Mouse (Mus musculus): ENCODE results near the gene Irf1. TPM values are rescaled to one million over a fixed set of nuclear protein-coding genes. Genes with fewer than 3 reads are reported as not detected.

Gene Irf1
- polyA plus RNA-seq, 2 experiments from 2014 or later, result 310 to 397 TPM

DNA sequence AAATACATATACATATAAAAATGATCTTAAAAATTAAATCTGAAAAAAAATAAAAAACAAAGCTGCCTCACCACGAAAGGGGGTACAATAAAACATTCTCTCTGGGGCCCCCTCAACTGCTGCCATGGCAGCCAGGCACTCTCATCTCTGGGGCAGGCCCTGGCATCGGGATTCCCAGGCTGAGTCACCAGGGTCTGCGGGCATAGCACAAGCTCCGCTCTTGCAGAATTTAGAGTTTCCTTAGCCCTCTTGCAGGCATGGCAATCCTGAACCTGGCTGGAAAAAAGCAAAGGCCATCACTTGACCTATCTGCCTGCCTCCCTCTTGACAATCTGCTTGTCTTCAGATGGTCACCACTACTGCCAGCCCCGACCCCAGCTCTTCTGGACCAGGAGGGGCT lies 8.5 kb upstream of the Irf1 start:
- ATAC-seq, result no peak

DNA sequence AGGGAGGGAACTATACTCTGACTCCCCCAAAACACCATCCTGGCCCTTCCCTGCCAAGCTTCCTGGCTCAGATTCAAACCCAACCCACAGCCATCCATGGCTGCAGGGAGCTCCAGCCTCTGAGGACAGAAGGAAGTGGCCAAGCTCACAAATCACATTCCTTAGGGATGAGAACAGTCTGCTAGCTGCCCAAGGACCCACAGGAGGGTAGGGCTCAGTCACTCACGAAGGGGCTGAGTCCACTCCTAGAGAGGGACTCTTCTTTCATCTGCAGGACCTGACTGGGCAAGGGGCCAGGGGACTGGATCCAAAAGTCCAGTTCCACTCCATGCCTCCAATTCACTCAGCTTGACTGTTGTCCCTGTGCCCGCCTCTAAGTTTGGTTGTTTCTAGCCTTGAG lies 8.0 kb upstream of the Irf1 start:
- ATAC-seq, result no peak

DNA sequence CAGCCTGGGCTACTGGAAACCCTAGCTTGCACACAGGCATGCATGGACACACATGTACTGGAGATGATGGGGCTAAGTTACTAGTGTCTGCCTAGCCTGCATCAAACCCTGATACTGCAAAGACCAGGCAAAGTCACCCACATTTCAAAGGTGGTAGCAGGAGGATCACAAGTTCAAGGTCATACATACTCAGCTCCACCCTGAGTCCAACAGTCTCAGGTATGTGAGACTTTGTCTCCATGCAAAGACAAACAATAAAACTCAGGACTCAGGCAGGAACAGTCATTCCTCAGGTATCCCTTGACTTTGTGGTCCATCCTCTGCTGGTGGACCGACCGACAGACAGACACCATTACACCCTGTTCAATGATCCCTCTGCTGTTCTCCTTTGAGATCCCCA lies 7.4 kb upstream of the Irf1 start:
- no peak for ATAC-seq

DNA sequence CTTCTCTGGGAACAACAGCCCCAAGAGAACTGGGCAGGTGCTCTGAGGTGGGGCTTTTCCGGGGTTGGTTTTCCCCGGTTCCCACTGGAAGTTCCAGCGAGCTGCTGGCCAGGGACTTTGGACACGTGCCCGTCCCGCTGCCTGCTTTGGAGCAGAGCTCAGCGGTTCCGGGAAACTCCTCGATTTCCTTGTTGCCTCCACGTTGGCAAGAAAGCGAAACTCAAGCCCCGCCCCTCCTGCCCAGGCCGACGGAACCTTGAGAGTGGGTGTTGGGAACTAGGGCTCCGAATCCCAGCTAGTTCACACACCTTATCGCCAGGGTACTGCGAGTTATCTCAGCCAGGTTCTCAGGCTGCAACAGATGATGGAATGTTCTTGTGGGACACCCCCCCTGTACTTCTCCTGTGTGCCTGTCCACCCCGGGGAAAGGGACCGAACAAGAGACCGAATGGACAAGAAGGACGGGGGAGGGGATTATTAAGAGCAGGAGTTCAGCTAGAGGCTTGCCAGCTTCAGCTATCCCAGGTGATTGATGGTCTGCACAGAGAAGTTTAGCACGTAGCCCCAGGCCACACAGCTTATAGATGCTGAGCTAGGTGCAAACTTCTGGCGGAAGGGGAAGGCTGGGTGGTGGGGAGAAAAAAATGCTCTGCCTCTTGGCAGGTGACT lies 6.9 kb upstream of the Irf1 start:
- peak; percentile 16 for ATAC-seq

DNA sequence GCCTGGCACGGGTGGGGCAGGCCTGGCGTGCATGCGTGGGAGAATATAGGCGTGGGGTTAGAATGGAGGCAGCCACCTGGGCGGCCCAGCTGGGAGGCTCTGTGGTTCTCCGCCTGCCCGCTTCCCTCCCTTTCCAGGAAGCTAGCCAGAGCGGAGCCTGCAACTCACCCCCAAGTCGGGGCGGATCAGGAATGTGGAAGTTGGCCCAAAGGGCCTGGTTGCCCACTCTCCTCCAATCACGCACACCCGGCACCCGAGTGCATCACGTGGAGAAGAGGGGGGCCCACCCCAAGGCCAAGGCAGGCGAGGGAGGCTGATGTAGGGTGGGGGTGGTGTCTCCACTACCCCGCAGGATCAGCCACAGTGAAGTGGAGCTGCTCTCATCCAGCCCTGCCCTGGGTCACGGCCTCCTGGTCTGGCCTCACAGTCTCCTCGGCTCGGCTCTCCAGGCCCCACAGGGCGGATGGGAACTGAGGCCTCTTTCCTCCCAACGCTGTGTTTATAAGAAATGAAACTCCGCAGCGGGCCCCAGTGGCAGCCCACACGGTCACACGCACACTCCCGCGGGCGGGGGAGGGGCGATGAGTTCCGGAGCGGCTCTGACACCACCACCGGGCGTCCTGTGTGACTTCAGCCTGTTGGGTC lies 6.2 kb upstream of the Irf1 start:
- peak; percentile 79 for ATAC-seq

DNA sequence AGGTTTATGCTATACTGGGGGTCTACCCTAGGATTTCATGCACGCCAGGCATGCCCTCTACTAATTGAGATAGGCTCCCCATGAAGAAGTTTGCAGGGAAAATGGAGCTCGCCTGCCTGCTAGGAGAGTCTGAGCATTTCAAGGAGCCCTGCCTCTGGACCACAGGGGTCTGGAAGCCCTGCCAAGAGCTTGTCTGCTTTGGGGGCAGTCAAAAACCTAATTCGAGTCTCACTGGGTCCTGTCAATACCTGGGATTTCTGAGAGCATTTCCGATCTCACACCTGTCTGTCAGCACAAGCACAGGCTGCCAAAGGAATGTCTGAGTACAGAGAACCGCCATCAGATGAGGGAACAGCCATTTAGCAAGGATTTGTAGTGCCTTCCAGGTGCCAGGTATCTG lies 5.2 kb upstream of the Irf1 start:
- ATAC-seq, result no peak

DNA sequence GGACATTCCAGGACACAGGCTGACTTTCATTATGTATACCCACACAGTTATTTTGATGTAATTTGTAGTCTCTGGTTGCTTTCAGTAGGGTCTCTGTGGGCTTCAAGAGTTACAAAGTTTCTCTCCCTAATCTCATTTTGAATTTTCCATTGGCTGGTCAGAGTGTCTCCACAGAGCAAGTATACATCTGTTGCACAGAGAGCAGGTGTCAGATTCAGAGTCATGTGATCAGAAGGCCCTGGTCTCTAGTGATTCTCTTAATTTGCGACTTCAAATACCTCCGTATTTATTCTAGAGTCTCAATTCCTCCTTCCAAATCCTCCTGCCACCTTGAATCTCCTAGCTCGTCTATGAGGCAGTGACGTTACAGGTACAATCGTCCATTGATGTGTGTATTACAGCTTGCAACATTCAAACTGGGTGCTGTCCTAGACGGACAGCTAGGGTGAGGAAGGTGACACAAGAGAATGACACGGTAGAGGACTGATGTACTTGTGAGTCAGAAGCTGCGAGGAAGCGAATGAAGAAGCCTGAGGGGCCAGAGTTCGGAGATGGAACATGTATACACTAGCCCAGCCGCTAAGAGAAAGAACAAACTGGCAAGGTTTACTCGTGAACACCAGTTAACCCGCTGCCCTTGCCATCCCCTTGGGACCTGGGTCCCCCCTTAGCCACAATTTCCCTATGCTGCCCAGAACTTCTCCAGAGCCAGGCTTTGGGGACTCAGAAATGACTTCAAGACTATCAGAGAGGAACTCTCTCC lies 1.2 kb upstream of the Irf1 start:
- no peak for ATAC-seq

DNA sequence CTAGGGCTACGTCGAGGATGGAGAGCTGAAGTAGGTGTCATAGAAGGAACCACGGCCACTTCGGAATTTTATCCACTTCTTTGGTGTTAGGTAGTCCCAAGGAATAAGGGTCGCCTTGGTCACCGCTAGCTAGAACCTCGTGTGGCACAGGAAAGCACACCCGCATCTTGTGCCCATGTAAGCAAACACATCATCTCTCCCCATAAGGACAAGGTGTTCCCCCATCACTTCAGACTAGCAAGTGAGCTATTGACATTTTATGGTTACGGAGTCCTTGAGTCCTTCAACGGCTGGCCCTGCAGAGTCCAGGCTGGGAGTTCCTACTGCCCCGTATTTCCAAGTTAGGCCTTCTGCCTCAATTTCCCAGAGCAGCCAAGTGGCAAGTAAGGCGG lies 633 bp upstream of the Irf1 start:
- ATAC-seq, result peak; percentile 4

DNA sequence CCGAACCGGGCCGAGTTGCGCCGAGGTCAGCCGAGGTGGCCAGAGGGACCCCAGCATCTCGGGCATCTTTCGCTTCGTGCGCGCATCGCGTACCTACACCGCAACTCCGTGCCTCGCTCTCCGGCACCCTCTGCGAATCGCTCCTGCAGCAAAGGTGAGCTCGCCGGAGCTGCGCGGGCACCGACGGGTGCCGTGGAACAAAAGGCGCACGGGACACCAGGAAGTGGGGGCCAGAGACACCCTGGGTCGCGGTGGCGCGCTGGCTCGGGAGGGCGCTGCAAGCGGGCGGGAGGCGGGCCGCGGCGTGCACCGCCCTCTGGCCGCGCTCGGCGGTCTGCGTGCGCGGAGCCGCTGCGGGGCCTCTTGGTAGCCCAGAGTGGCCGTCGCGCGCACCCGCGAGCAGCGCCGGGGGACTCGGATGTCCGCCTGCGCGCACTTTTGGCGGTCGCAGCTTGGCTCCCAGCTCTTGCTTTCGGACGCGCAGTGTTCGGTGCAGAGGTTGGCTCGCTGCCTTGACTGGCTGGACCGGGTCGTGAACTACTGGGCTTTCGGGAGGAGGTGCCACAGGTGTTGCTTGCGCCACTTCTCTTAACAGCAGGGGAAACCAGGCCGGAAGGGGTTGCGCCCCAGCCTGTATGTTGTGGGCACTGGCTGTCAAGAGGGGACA lies 444 bp downstream of the Irf1 start:
- ATAC-seq, result peak; percentile 44

DNA sequence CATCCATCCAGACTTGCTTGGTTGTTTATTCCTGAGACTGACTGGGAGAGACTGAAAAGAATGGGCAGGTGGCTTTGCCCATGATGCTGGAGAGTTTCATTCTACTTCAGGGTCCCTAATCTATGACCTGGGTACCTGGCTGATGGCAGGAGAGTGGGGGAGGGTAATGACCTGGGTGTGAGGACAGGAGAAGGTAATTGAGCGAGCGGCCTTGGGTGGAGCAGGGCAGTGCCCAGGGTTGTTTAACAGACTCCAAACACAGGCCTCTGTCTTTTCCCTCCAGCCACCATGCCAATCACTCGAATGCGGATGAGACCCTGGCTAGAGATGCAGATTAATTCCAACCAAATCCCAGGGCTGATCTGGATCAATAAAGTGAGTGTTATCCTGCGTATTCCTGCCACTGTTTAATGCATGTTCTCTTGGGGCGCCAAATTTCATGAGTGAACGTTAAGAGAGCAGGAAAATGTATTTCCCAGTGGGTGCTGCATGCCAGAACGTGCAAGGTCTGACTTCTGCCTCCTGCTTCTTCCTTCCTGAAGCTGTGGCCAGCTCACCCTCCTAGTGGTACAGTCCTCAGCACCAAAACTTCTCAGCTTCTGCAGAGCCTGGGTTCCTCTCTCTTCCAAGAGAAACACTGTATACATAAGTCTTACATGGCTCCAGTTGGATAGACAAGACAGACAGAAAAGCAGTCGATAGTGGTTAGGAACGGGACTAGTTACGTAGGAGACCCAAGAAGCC lies 1.4 kb downstream of the Irf1 start:
- no peak for ATAC-seq

DNA sequence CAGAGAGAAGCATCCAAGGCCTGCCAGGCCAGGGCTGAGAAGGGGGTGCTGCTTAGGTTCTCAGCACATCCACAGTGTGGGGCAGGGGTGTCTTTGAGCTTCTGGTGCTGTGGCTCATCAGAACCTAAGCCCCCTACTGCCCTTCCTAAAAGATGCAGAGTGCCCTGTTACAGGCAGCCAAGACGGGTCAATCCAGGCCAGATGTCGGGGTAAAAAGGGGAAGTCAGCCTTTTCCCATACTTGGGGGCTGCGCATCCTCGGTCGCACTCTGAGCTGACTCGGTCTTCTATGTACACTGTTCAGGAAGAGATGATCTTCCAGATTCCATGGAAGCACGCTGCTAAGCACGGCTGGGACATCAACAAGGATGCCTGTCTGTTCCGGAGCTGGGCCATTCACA lies 2.7 kb downstream of the Irf1 start:
- no peak for ATAC-seq

DNA sequence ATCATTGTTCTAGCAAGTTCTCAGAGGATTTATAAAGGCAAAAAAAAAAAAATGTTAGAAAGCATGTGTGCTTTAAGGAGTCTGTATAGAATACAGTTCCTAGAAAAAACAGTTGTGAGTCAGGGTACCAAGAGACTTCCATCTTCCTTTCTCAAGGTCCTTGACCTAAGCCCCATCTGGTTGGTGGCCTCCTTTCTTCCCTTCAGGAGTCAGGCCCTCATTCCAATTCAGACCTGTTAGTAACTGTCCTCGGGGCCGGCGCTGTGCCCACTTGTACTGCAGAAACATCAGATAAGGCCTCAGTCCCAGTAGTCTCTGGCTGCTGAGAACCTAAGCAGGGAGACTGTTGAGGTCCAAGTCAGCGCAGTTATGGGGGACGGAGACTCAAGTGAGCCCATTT lies 3.3 kb downstream of the Irf1 start, which contains the start of gene Gm17334:
TSS of gene Gm17334 (minus strand) at position 101 of the 400 bp plus-strand sequence.
- no peak for ATAC-seq

DNA sequence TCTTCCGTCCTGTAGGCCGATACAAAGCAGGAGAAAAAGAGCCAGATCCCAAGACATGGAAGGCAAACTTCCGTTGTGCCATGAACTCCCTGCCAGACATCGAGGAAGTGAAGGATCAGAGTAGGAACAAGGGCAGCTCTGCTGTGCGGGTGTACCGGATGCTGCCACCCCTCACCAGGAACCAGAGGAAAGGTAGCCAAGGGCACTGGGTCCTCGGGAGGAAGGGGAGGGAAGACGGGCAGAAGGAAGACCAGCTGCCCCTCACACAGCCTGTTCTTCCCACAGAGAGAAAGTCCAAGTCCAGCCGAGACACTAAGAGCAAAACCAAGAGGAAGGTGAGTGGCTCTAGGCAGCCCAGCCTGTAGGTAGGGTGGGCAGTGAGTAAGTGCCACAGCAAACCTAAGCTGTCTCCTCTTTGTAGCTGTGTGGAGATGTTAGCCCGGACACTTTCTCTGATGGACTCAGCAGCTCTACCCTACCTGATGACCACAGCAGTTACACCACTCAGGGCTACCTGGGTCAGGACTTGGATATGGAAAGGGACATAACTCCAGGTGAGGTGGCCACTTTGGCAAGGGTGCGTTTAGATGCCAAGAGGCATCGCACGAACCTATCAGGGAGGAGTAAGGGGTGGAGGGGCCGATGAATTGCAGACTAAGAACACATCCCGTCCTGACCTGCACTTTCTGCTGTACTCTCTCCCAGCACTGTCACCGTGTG lies 4.0 kb downstream of the Irf1 start:
- ATAC-seq, result no peak

DNA sequence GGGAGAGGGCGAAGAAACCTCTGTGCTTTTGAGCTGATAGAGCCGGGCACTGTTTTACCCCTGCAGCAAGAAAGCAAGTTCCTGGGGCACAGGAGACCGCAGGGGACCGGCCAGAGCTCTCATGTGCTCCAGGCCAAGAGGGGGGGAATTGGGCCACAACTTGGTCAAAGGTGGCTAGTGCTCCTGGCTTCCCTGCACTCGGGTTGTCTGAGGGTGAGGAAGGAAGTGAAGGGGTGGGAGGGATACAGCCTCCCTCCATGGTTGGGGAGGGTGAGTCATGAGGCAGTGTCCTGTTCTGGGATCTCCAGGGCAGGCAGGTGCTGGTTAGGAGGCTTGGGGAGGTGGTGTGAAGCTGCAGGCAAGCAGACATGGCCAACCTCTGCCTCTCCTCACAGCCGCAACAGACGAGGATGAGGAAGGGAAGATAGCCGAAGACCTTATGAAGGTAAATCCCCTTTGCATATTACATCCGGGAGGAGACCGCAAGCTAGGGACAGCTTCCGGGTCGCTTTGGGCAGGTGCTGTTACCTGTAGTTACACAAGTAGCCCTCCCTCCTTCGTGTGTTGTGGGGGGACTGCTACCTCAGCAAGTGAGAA lies 4.9 kb downstream of the Irf1 start:
- peak; percentile 9 for ATAC-seq

DNA sequence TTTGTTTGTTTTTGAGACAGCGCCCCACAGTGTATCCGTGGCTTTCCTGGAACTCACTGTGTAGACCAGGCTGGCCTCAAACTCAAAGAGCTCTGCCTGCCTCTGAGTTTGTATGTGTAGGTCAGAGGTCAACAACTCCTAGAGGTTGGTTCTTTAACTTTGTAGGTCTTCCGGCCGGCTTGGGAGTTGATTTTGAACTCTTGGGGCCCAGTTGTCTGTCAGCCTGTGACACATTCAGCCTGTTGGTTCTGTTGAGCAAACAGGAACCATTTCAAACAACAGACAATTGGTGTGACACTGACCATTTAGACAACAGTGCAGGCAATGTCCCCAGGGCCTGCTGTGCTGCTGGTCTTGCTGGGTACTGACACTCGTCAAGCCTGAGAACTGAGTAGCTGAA lies 7.9 kb downstream of the Irf1 start:
- no peak for ATAC-seq

DNA sequence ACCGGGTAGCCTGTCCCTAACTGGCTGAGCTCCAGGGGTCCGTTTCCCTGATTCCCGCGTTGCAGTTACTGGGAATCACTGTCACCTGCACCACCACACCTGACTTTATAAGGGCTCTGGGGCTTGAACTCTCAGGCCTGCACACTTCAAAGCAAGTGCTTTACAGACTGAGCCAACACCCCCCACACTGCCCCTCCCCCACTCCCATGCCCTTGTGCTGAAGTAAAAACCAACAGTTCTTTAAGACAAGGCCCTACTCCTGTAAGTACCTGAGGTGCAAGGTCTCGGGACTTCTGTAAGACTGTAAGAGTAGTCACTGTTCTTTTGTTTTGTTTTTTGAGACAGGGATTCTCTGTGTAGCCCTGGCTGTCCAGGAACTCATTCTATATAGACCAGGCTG lies 8.6 kb downstream of the Irf1 start:
- ATAC-seq, result no peak

DNA sequence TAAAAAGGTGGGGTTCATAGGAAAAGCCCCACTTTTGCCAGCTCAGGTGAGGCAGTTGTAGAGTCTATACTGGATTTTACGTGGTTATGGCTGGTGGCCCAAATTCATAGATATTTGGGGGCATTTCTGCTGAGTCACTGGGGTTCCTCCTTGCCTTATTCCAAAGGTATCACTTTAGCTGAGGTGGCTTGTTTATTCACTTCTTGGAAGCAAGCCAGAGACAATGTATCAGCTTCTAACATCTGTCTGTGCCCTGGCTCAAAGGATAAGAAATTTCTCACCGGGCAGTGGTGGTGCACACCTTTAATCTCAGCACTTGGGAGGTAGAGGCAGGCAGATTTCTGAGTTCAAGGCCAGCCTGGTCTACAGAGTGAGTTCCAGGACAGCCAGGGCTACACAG lies 10.0 kb downstream of the Irf1 start:
- ATAC-seq, result no peak

DNA sequence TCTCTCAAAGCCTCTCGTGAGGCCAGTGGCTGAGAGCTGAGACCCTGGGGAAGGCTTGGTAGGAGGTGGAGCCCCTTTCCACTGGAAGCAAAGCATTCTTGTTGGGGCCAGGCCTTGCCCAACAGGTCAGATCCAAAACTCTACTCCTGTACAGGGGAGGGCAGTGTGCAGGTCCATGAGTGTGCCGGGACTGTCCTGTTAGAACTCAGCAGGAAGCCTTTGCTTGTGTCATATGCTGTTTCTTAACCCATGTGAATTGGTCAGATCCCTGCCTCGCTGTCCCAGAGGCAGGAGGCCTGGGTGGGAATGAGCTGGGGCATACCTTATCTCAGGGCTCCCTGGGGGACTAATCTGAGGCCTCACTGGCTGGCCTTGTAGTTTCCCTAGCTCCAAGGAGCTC lies 10.4 kb downstream of the Irf1 start:
- no peak for ATAC-seq

DNA sequence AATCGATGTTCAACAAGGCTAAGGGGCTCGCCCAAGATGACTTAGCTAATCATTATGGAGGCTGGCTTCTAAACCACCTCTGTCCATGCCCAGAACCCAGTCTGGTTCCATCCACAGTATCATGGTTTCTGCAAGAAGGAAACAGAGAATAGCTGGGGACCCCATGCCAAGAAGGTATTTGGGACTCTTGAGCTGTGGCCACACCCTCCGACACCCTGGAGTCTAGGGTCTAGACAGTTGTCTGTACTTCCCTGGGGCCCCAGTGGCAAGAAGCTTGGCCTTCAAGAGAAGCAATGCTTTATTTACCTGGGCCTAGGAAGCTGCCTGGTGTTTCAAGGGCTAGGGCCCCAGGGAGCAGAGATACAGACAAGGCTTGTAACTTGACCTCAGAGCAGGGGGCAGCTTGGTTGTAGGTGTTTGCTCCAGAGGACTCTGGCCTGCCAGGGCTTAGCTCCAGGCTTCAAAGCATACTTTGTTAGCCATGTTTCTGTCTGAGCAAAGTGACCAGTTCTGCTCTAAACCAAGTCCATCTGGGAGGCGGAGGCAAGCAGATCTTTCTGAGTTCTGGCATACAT lies 11.5 kb downstream of the Irf1 start:
- no peak for ATAC-seq

DNA sequence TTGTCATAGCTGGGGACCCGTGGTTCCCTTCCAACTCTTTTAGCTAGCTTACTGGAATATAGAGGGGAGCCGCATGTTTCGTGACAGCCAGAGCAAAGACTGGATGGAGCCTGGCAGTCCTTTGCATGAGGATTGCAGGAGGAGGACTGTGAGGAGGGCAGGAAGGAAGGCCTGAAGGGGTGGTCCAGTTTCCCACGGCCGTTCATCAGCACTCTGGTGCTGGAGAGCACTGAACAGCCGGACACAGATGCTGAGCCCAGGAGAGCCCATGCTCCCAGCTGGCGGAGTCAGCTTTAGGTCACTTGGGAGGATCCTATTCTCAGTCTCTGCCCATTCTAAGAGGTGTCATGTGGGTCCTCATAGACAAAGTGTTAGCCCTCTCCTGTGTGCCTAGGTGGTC lies 12.2 kb downstream of the Irf1 start:
- no peak for ATAC-seq

DNA sequence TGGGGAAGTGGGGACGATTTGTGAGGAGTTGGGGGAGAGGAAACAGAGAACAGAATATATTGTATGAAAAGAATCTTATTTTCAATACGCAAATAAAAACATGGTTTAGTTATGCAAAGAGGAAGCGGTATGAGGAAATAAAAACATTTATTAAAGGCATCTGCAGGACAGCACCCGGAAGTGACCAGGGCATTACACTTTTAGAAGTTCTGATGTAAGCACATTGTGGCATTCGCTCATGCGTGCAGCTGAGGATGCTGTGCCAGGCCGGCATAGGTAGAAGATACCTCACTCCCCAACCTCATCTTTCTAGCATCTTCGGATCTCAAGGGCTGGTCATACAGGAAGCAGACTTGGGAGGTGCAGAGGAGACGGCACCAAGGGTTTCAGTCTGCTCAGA lies 13.5 kb downstream of the Irf1 start:
- no peak for ATAC-seq
